Mouse (Mus musculus) kidney, adult 18-20 months (tissue): ENCODE results near the gene Tmem178b.

Source experiments
- DNase-seq: peaks from one replicate; pipeline ENCODE4 v3.0.0; 2021

The Tmem178b gene

GRCm38 (mm10) chr6:40098498-40098897 is 225.4 kb downstream of the Tmem178b start:
- DNase-seq: no peak

GRCm38 (mm10) chr6:40101785-40102184 is 228.7 kb downstream of the Tmem178b start:
- no peak for DNase-seq

GRCm38 (mm10) chr6:40102863-40103262 is 229.8 kb downstream of the Tmem178b start:
- DNase-seq: no peak

- no peak for DNase-seq
These were observed 237.0 kb downstream of the Tmem178b start for GRCm38 (mm10) chr6:40110029-40110428.

GRCm38 (mm10) chr6:40110729-40111128 is 237.7 kb downstream of the Tmem178b start:
- no peak for DNase-seq

- no peak for DNase-seq
These were observed 239.4 kb downstream of the Tmem178b start for GRCm38 (mm10) chr6:40112488-40112887.

- no peak for DNase-seq
These were observed 243.2 kb downstream of the Tmem178b start for GRCm38 (mm10) chr6:40116225-40116624.

GRCm38 (mm10) chr6:40120176-40120575 is 247.1 kb downstream of the Tmem178b start:
- no peak for DNase-seq

GRCm38 (mm10) chr6:40121494-40121893 is 248.4 kb downstream of the Tmem178b start:
- no peak for DNase-seq

- no peak for DNase-seq
These were observed 250.1 kb downstream of the Tmem178b start for GRCm38 (mm10) chr6:40123070-40123690.

GRCm38 (mm10) chr6:40123960-40124359 is 250.9 kb downstream of the Tmem178b start:
- no peak for DNase-seq

GRCm38 (mm10) chr6:40128716-40129115 is 255.6 kb downstream of the Tmem178b start:
- no peak for DNase-seq

- no peak for DNase-seq
These were observed 258.9 kb downstream of the Tmem178b start for GRCm38 (mm10) chr6:40131936-40132335.

- DNase-seq: no peak
These were observed 260.4 kb downstream of the Tmem178b start for GRCm38 (mm10) chr6:40133436-40133835.

GRCm38 (mm10) chr6:40135716-40136115 is 262.6 kb downstream of the Tmem178b start:
- DNase-seq: no peak

GRCm38 (mm10) chr6:40137346-40137745 is 264.3 kb downstream of the Tmem178b start:
- no peak for DNase-seq

GRCm38 (mm10) chr6:40137831-40138520 is 264.9 kb downstream of the Tmem178b start:
- DNase-seq: no peak

- no peak for DNase-seq
These were observed 269.5 kb downstream of the Tmem178b start for GRCm38 (mm10) chr6:40142582-40142981.

GRCm38 (mm10) chr6:40144371-40144770 is 271.3 kb downstream of the Tmem178b start:
- DNase-seq: no peak

GRCm38 (mm10) chr6:40145601-40146000 is 272.5 kb downstream of the Tmem178b start:
- no peak for DNase-seq

GRCm38 (mm10) chr6:40152241-40152640 is 279.2 kb downstream of the Tmem178b start:
- DNase-seq: no peak

- no peak for DNase-seq
These were observed 288.3 kb downstream of the Tmem178b start for GRCm38 (mm10) chr6:40161381-40161780.

- peak; percentile 2 for DNase-seq
These were observed 300.5 kb downstream of the Tmem178b start for GRCm38 (mm10) chr6:40173559-40173958.

GRCm38 (mm10) chr6:40177870-40178269 is 304.8 kb downstream of the Tmem178b start:
- DNase-seq: no peak

- no peak for DNase-seq
These were observed 307.5 kb downstream of the Tmem178b start for GRCm38 (mm10) chr6:40180551-40180950.
